Comparison of ENCODE assay signal across 19 mouse cellular contexts in genomic region chr16:33994321-33994720, GRCm38 (mm10).
"Had no signal": no experiment of that assay in that cellular context is flagged by ENCODE, and none has a peak within 500 bp of the region (broad histone marks: within the 10 kb centered on the region; RNA-seq: fewer than 3 reads in every experiment).

No protein-coding gene starts in this region.

- H3K27me3 ChIP-seq: midbrain, embryonic 12.5 days; neural tube, embryonic 13.5 days; neural tube, embryonic 15.5 days had no signal

- H3K4me2 ChIP-seq: lung, embryonic 14.5 days; midbrain, embryonic 12.5 days; neural tube, embryonic 13.5 days; neural tube, embryonic 15.5 days had no signal

- H3K9me3 ChIP-seq: midbrain, embryonic 10.5 days; midbrain, embryonic 12.5 days; neural tube, embryonic 13.5 days; neural tube, embryonic 15.5 days had no signal

- ATAC-seq: midbrain, embryonic 16.5 days had no signal

- H3K4me3 ChIP-seq: midbrain, embryonic 10.5 days; midbrain, embryonic 12.5 days; myocyte; neural tube, embryonic 13.5 days; neural tube, embryonic 15.5 days had no signal

- H3K36me3 ChIP-seq: midbrain, embryonic 10.5 days; midbrain, embryonic 12.5 days; neural tube, embryonic 13.5 days; neural tube, embryonic 15.5 days had no signal

- H3K4me1 ChIP-seq: neural tube, embryonic 13.5 days; neural tube, embryonic 15.5 days had no signal

- H3K27ac ChIP-seq: midbrain, embryonic 10.5 days; midbrain, embryonic 12.5 days; neural tube, embryonic 13.5 days; neural tube, embryonic 15.5 days had no signal

- DNase-seq: lung, adult 18-20 months; lung, embryonic 14.5 days; lung, postnatal 10 days; lung, postnatal 4 days; midbrain, embryonic 14.5 days; retina, postnatal 1 day; right cerebral cortex, adult 18-20 months; right cerebral cortex, postnatal 25 days; right cerebral cortex, postnatal 4 days; spleen, adult 18-20 months; thymus, adult 18-20 months; thymus, postnatal 14 days; thymus, postnatal 36 days had no signal

- H3K9ac ChIP-seq: lung, embryonic 14.5 days; midbrain, embryonic 12.5 days; neural tube, embryonic 13.5 days; neural tube, embryonic 15.5 days had no signal
